Comparison of ENCODE assay signal across 12 mouse cellular contexts in genomic region chr7:100392265-100392664, GRCm38 (mm10). TPM values are rescaled to one million over a fixed set of nuclear protein-coding genes. Genes with fewer than 3 reads are reported as not detected.
A peak's percentile ranks its signal among the peaks of the same experiment; 100 is the strongest.
DNase-seq lines count a peak whose midpoint lies in the region; ATAC-seq and TF ChIP-seq lines count a peak whose summit lies in the region.
"Had no signal": no experiment of that assay in that cellular context is flagged by ENCODE, and none has a peak within 500 bp of the region (broad histone marks: within the 10 kb centered on the region; RNA-seq: fewer than 3 reads in every experiment).

No protein-coding gene starts in this region.

- no peak overlapping the region for H3K27ac ChIP-seq in kidney, postnatal 0 days
- no peak overlapping the region for H3K27ac ChIP-seq in kidney, adult 2 months (ENCODE audit: insufficient read depth, low read depth, low read length)
- H3K27ac ChIP-seq in midbrain, postnatal 0 days (ENCODE audit: low read depth, low read length) = no peak overlapping the region
- H3K27ac ChIP-seq in midbrain, embryonic 15.5 days = no peak overlapping the region
- H3K27ac ChIP-seq: forebrain, embryonic 13.5 days; hindbrain, embryonic 10.5 days had no signal

- H3K4me1 ChIP-seq in kidney, postnatal 0 days (replicated peaks; ENCODE audit: insufficient read depth, low read length) = no peaks in the 10 kb centered on the region
- no peaks in the 10 kb centered on the region for H3K4me1 ChIP-seq in kidney, adult 2 months (ENCODE audit: control insufficient read depth, insufficient read depth, low read length)
- H3K4me1 ChIP-seq in midbrain, postnatal 0 days (ENCODE audit: insufficient read depth, low read length) = no peaks in the 10 kb centered on the region
- no peaks in the 10 kb centered on the region for H3K4me1 ChIP-seq in midbrain, embryonic 15.5 days
- H3K4me1 ChIP-seq: forebrain, embryonic 13.5 days; hindbrain, embryonic 10.5 days had no signal

- no peak overlapping the region for H3K4me2 ChIP-seq in kidney, postnatal 0 days (ENCODE audit: low read length)
- H3K4me2 ChIP-seq in midbrain, postnatal 0 days (ENCODE audit: low read depth, low read length, poor library complexity, severe bottlenecking) = no peak overlapping the region
- no peak overlapping the region for H3K4me2 ChIP-seq in midbrain, embryonic 15.5 days
- H3K4me2 ChIP-seq: forebrain, embryonic 13.5 days had no signal

- no peaks in the 10 kb centered on the region for H3K27me3 ChIP-seq in kidney, postnatal 0 days (ENCODE audit: insufficient read depth, low read length)
- no peaks in the 10 kb centered on the region for H3K27me3 ChIP-seq in kidney, adult 2 months (replicated peaks; ENCODE audit: control insufficient read depth, insufficient read depth, low read length)
- H3K27me3 ChIP-seq in midbrain, postnatal 0 days (ENCODE audit: insufficient read depth, low read length) = no peaks in the 10 kb centered on the region
- no peaks in the 10 kb centered on the region for H3K27me3 ChIP-seq in midbrain, embryonic 15.5 days (replicated peaks)
- H3K27me3 ChIP-seq: forebrain, embryonic 13.5 days had no signal

- peak; percentile 4 to 16 for DNase-seq in adrenal gland, postnatal 36 days
- no peak for DNase-seq in adrenal gland, postnatal 4 days (ENCODE audit: low spot score in 2 of 2)
- peak; percentile 30 for DNase-seq in kidney, postnatal 0 days (ENCODE audit: low spot score)
- no peak for DNase-seq in kidney, adult 2 months
- DNase-seq in midbrain, postnatal 0 days (ENCODE audit: low spot score) = peak; percentile 10
- peak; percentile 38 for DNase-seq in retina, embryonic 14.5 days (ENCODE audit: low spot score)
- DNase-seq in cerebellum, adult 9-10 months = no peak
- DNase-seq: cerebellum, adult 9-11 months; layer of hippocampus, postnatal 36 days had no signal

- 69% methylated on average over 2 of the region's 2 CpGs for WGBS in kidney, postnatal 0 days
- WGBS in kidney, adult 2 months = 68% methylated on average over 2 of the region's 2 CpGs
- 77% methylated on average over 2 of the region's 2 CpGs for WGBS in midbrain, postnatal 0 days
- 79% methylated on average over 2 of the region's 2 CpGs for WGBS in midbrain, embryonic 15.5 days

- peak; percentile 61 for TF ChIP-seq CTCF in kidney, postnatal 0 days (IDR thresholded peaks at IDR 0.05; ENCODE audit: low read depth)
- no peak for TF ChIP-seq CTCF in kidney, adult 2 months (conservative IDR thresholded peaks at IDR 0.05; ENCODE audit: insufficient read depth, insufficient read length, low read depth, low read length)
- peak; percentile 44 for TF ChIP-seq CTCF in midbrain, postnatal 0 days (IDR thresholded peaks at IDR 0.05)

- H3K36me3 ChIP-seq in kidney, postnatal 0 days (ENCODE audit: insufficient read depth, low read length) = peaks cover 44% of the 10 kb centered on the region
- H3K36me3 ChIP-seq in kidney, adult 2 months (ENCODE audit: control insufficient read depth, insufficient read depth, low read length) = no peaks in the 10 kb centered on the region; the same call in none of the 2 replicates
- H3K36me3 ChIP-seq in midbrain, postnatal 0 days (ENCODE audit: insufficient read depth, low read length) = peaks cover 35% of the 10 kb centered on the region
- H3K36me3 ChIP-seq in midbrain, embryonic 15.5 days (replicated peaks) = peaks cover 43% of the 10 kb centered on the region; the same call in 1 of the 2 replicates

- H3K4me3 ChIP-seq in kidney, postnatal 0 days (replicated peaks; ENCODE audit: low read depth, low read length) = no peak overlapping the region
- no peak overlapping the region for H3K4me3 ChIP-seq in kidney, adult 2 months (ENCODE audit: insufficient read depth, low read depth, low read length)
- no peak overlapping the region for H3K4me3 ChIP-seq in midbrain, postnatal 0 days (ENCODE audit: low read depth, low read length)
- H3K4me3 ChIP-seq in midbrain, embryonic 15.5 days = no peak overlapping the region
- H3K4me3 ChIP-seq: forebrain, embryonic 13.5 days; hindbrain, embryonic 10.5 days had no signal

- ATAC-seq in kidney, postnatal 0 days (replicated peaks; ENCODE audit: low FRiP score, low read depth) = no peak
- ATAC-seq in midbrain, postnatal 0 days (ENCODE audit: low FRiP score) = no peak
- ATAC-seq in midbrain, embryonic 15.5 days (replicated peaks) = no peak
- ATAC-seq: forebrain, embryonic 13.5 days had no signal

- H3K9ac ChIP-seq in kidney, postnatal 0 days (ENCODE audit: low read depth, low read length) = no peak overlapping the region
- H3K9ac ChIP-seq in midbrain, postnatal 0 days (replicated peaks; ENCODE audit: low read length, poor library complexity, severe bottlenecking) = no peak overlapping the region
- no peak overlapping the region for H3K9ac ChIP-seq in midbrain, embryonic 15.5 days
- H3K9ac ChIP-seq: forebrain, embryonic 13.5 days had no signal

- H3K9me3 ChIP-seq in kidney, postnatal 0 days (replicated peaks; ENCODE audit: low read length) = no peaks in the 10 kb centered on the region
- H3K9me3 ChIP-seq in midbrain, postnatal 0 days (ENCODE audit: low read length) = no peaks in the 10 kb centered on the region
- no peaks in the 10 kb centered on the region for H3K9me3 ChIP-seq in midbrain, embryonic 15.5 days
- H3K9me3 ChIP-seq: forebrain, embryonic 13.5 days; hindbrain, embryonic 10.5 days had no signal

- no peak for TF ChIP-seq POLR2A in kidney, adult 2 months (IDR thresholded peaks at IDR 0.05; ENCODE audit: low read depth, low read length)

RNA-seq across cellular contexts. Expression of gene Ppme1, which starts 20.2 kb away (rescaled TPM):
- 10 to 100 TPM; 53.8 to 67.6 TPM for total RNA-seq in adrenal gland, postnatal 36 days (2021)
- total RNA-seq in adrenal gland, postnatal 4 days (2021) = 10 to 100 TPM; 46.5 to 48.8 TPM
- polyA plus RNA-seq in kidney, postnatal 0 days (2015; fragmentation: Nextera tagmentation; extraction: Ambion mirVana) = 45.9 and 47.6 TPM in 2 replicates
- 94.0 and 100 TPM in 2 replicates for polyA plus RNA-seq in kidney, adult 2 months (2012; rRNA removed)
- total RNA-seq in midbrain, postnatal 0 days (2014; rRNA removed) = 159 and 172 TPM in 2 replicates
- polyA plus RNA-seq in midbrain, postnatal 0 days (2015; fragmentation: Nextera tagmentation; extraction: Ambion mirVana) = 149 and 161 TPM in 2 replicates
- polyA plus RNA-seq in midbrain, embryonic 15.5 days (2015; fragmentation: Nextera tagmentation; extraction: Ambion mirVana) = 183 and 188 TPM in 2 replicates

RNA-seq across cellular contexts. Expression of gene C2cd3, which starts 20.2 kb away (rescaled TPM):
- 10 to 100 TPM; 20.8 to 21.0 TPM for total RNA-seq in adrenal gland, postnatal 36 days (2021)
- total RNA-seq in adrenal gland, postnatal 4 days (2021) = 10 to 100 TPM; 22.1 to 26.2 TPM
- polyA plus RNA-seq in kidney, postnatal 0 days (2015; fragmentation: Nextera tagmentation; extraction: Ambion mirVana) = 13.1 TPM in 2 replicates
- 16.7 and 16.8 TPM in 2 replicates for polyA plus RNA-seq in kidney, adult 2 months (2012; rRNA removed)
- total RNA-seq in midbrain, postnatal 0 days (2014; rRNA removed) = 22.2 and 26.6 TPM in 2 replicates
- polyA plus RNA-seq in midbrain, postnatal 0 days (2015; fragmentation: Nextera tagmentation; extraction: Ambion mirVana) = 8.1 and 8.5 TPM in 2 replicates
- 20.3 and 22.4 TPM in 2 replicates for polyA plus RNA-seq in midbrain, embryonic 15.5 days (2015; fragmentation: Nextera tagmentation; extraction: Ambion mirVana)

Comparison
In these comparisons a context has a peak if more than half of its experiments do, and no peak if none do; other contexts are left out.
1. DNase-seq: peak in adrenal gland, postnatal 36 days (2 of 2), kidney, postnatal 0 days (single experiment), midbrain, postnatal 0 days (single experiment) and retina, embryonic 14.5 days (single experiment); none in adrenal gland, postnatal 4 days (0 of 2), kidney, adult 2 months (single experiment) and cerebellum, adult 9-10 months (single experiment).